Mouse (Mus musculus) heart, postnatal 25 days (tissue): Measurements from ENCODE around the gene Cd83. TPM values are rescaled to one million over a fixed set of nuclear protein-coding genes. Genes with fewer than 3 reads are reported as not detected.
A peak's percentile ranks its signal among the peaks of the same experiment; 100 is the strongest.

Experiments used
- DNase-seq: peaks from one replicate; pipeline ENCODE4 v3.0.0; 2022; ENCODE audit warnings: low spot score
- intact Hi-C: fragments of 180-260 bp; cut with DNase I; formaldehyde crosslinking; loops from one replicate; pipeline ENCODE4 v1.15.1; 2025
- total RNA-seq, 2 experiments: library from RNA; stranded (reverse); gene quantifications; 2 replicates each; pipeline ENCODE4 v1.2.3; 2021

Cd83 gene
- total RNA-seq, 2 experiments from 2014 or later, result 3.1 to 3.5 TPM

- no peak for DNase-seq
- intact Hi-C loops, result no loop called here
Observed at GRCm38 (mm10) chr13:43805159-43805758, 20.7 kb downstream of the Cd83 start.

- intact Hi-C loops, result no loop called here
Observed at GRCm38 (mm10) chr13:43806371-43807271, 22.0 kb downstream of the Cd83 start.

GRCm38 (mm10) chr13:43807272-43807675 is 22.7 kb downstream of the Cd83 start:
- intact Hi-C loops, result no loop called here
- no peak for DNase-seq

More at GRCm38 (mm10) chr13:43806371-43807271, 22.0 kb downstream of the Cd83 start:
- DNase-seq, result no peak

GRCm38 (mm10) chr13:43810621-43811020 is 26.0 kb downstream of the Cd83 start:
- peak; percentile 24 for DNase-seq
- intact Hi-C loops, result no loop called here

- DNase-seq, result no peak
- intact Hi-C loops, result no loop called here
Observed at GRCm38 (mm10) chr13:43811835-43812234, 27.3 kb downstream of the Cd83 start.

- no peak for DNase-seq
- intact Hi-C loops, result no loop called here
Observed at GRCm38 (mm10) chr13:43813431-43813830, 28.9 kb downstream of the Cd83 start.

- intact Hi-C loops, result no loop called here
Observed at GRCm38 (mm10) chr13:43817461-43817860, 32.9 kb downstream of the Cd83 start.

GRCm38 (mm10) chr13:43818307-43819019 is 33.9 kb downstream of the Cd83 start:
- DNase-seq, result no peak
- intact Hi-C loops, result no loop called here

More at GRCm38 (mm10) chr13:43817461-43817860, 32.9 kb downstream of the Cd83 start:
- DNase-seq, result no peak

GRCm38 (mm10) chr13:43819020-43819310 is 34.4 kb downstream of the Cd83 start:
- DNase-seq, result no peak
- intact Hi-C loops, result no loop called here

- DNase-seq, result no peak
- intact Hi-C loops, result no loop called here
Observed at GRCm38 (mm10) chr13:43820071-43820470, 35.5 kb downstream of the Cd83 start.

GRCm38 (mm10) chr13:43822306-43822705 is 37.7 kb downstream of the Cd83 start:
- intact Hi-C loops, result no loop called here
- DNase-seq, result no peak

GRCm38 (mm10) chr13:43828648-43829047 is 44.1 kb downstream of the Cd83 start:
- no peak for DNase-seq
- intact Hi-C loops, result no loop called here

GRCm38 (mm10) chr13:43830892-43831673 is 46.5 kb downstream of the Cd83 start:
- peak; percentile 35 for DNase-seq
- intact Hi-C loops, result no loop called here

GRCm38 (mm10) chr13:43832731-43833130 is 48.2 kb downstream of the Cd83 start:
- DNase-seq, result no peak
- intact Hi-C loops, result no loop called here

GRCm38 (mm10) chr13:43836376-43836775 is 51.8 kb downstream of the Cd83 start:
- no peak for DNase-seq
- intact Hi-C loops, result no loop called here

- intact Hi-C loops, result no loop called here
- no peak for DNase-seq
Observed at GRCm38 (mm10) chr13:43837812-43838211, 53.2 kb downstream of the Cd83 start.

- intact Hi-C loops, result no loop called here
- DNase-seq, result no peak
Observed at GRCm38 (mm10) chr13:43845151-43845550, 60.6 kb downstream of the Cd83 start.

GRCm38 (mm10) chr13:43847186-43847585 is 62.6 kb downstream of the Cd83 start:
- intact Hi-C loops, result no loop called here

GRCm38 (mm10) chr13:43849816-43850215 is 65.2 kb downstream of the Cd83 start:
- no peak for DNase-seq
- intact Hi-C loops, result no loop called here

More at GRCm38 (mm10) chr13:43847186-43847585, 62.6 kb downstream of the Cd83 start:
- no peak for DNase-seq

- DNase-seq, result no peak
- intact Hi-C loops, result no loop called here
Observed at GRCm38 (mm10) chr13:43851108-43851507, 66.5 kb downstream of the Cd83 start.
